Mouse (Mus musculus): Measurements from ENCODE around the gene Cpa1. TPM values are rescaled to one million over a fixed set of nuclear protein-coding genes. Genes with fewer than 3 reads are reported as not detected.

The Cpa1 gene
- total and polyA plus RNA-seq, 3 experiments = not detected

DNA sequence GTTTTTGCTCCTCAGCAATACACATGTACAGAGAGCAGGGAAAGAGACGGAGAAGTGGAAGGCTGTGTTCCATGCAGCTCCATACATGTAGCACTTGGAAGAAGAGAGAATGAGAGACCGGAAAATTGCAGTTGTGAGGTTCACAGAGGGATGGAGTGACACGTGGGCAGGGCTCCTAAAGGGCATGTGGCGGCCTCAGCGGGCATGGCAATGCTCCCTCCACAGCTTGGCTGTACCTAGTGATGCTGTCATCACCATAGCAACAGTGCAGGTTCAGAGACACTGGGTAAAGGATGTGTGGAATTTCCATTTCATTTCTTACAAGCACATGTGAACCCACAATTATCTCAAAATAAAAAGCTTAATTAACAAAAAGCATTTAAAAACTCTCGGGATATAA, 39.5 kb downstream of the Cpa1 start:
- no peak for ATAC-seq (ENCODE audit: extremely low read depth, insufficient number of reproducible peaks, low FRiP score, poor library complexity, severe bottlenecking)
- DNase-seq (ENCODE audit: low spot score) = no peak
- no peaks in the 10 kb centered on the region for H3K9me3 ChIP-seq (replicated peaks)
- H3K4me3 ChIP-seq (ENCODE audit: low read depth, low read length) = no peak overlapping the region
- TF ChIP-seq GATA1 (IDR thresholded peaks at IDR 0.05; ENCODE audit: borderline replicate concordance, low read length) (no peak), GATA2 (IDR thresholded peaks at IDR 0.05; ENCODE audit: borderline replicate concordance, low read depth, low read length) (no peak), TAL1 (conservative IDR thresholded peaks at IDR 0.05; ENCODE audit: low read depth, low read length) (no peak), POLR2AphosphoS5 (IDR thresholded peaks at IDR 0.05; ENCODE audit: insufficient replicate concordance, low read depth, low read length) (no peak), CTCF (IDR thresholded peaks at IDR 0.05; ENCODE audit: low read depth, low read length) (no peak)
- peaks cover 12% of the 10 kb centered on the region for H3K4me1 ChIP-seq (ENCODE audit: insufficient read depth, low read depth, low read length)
- H3K27me3 ChIP-seq (ENCODE audit: insufficient read depth, low read length) = no peaks in the 10 kb centered on the region
- H3K36me3 ChIP-seq (replicated peaks) = peaks cover 22% of the 10 kb centered on the region

GRCm38 (mm10) chr6:30679567-30679966, 40.5 kb downstream of the Cpa1 start:
- H3K4me1 ChIP-seq (ENCODE audit: insufficient read depth, low read depth, low read length) = peaks cover 9% of the 10 kb centered on the region
- H3K36me3 ChIP-seq (replicated peaks) = peaks cover 22% of the 10 kb centered on the region
- no peak for ATAC-seq (ENCODE audit: extremely low read depth, insufficient number of reproducible peaks, low FRiP score, poor library complexity, severe bottlenecking)
- no peaks in the 10 kb centered on the region for H3K9me3 ChIP-seq (replicated peaks)
- DNase-seq (ENCODE audit: low spot score) = no peak
- no peak overlapping the region for H3K4me3 ChIP-seq (ENCODE audit: low read depth, low read length)
- TF ChIP-seq POLR2AphosphoS5 (IDR thresholded peaks at IDR 0.05; ENCODE audit: insufficient replicate concordance, low read depth, low read length) (no peak), TAL1 (conservative IDR thresholded peaks at IDR 0.05; ENCODE audit: low read depth, low read length) (no peak), CTCF (IDR thresholded peaks at IDR 0.05; ENCODE audit: low read depth, low read length) (no peak), GATA1 (IDR thresholded peaks at IDR 0.05; ENCODE audit: borderline replicate concordance, low read length) (no peak), GATA2 (IDR thresholded peaks at IDR 0.05; ENCODE audit: borderline replicate concordance, low read depth, low read length) (no peak)
- H3K27me3 ChIP-seq (ENCODE audit: insufficient read depth, low read length) = no peaks in the 10 kb centered on the region

- no peaks in the 10 kb centered on the region for H3K9me3 ChIP-seq (replicated peaks)
Measured at GRCm38 (mm10) chr6:30680442-30680841, 41.4 kb downstream of the Cpa1 start.

DNA sequence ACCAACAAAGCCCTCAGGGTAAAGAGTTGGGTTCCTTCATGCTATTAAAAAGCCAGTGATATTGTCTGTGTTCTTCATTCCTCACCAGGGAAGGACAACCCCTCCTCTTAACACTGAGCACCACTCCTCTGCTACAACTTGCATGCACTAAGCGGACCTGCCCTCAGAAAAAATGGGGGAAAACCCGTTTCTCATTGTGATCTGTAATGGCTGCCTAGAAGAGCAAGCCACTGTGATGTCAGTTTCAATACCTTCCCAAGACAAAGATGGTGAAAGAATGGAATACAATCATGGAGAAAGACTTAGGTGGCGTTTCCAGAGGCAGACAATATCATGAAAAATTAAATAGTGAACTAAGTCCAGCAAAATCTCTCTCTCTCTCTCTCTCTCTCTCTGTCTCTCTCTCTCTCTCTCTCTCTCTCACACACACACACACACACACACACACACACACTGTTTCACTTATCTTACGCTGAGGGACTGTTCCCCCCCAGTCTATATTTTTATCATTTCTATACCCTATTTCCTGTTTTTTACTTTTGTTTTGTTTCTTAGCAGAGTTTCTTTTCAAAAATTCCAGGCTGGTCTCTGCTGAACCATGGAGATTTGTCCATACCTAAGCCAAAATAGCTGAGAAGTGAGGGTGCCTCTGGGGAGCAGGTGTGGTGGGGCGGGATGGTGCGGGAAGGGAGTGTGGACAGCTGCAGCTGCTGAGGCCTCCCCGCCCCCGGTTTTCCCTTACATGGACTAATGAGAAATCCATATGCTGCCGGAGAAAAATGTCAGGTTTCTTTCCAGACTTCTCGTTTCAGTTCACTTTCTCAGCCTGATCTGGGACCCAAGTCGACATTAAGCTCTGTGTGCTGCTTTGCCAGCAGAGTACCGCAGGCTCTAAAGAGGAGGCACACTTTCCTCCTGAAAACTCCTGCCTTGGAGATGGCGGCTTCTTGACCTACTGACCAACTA, 43.2 kb downstream of the Cpa1 start:
- Histone ChIP-seq H3K4me3 (ENCODE audit: low read depth, low read length) (no peak overlapping the region; the same call in 1 of the 2 replicates), H3K36me3 (replicated peaks) (peaks cover 19% of the 10 kb centered on the region), H3K9me3 (replicated peaks) (no peaks in the 10 kb centered on the region), H3K27me3 (ENCODE audit: insufficient read depth, low read length) (no peaks in the 10 kb centered on the region), H3K4me1 (ENCODE audit: insufficient read depth, low read depth, low read length) (peaks cover 9% of the 10 kb centered on the region)
- TF ChIP-seq CTCF (IDR thresholded peaks at IDR 0.05; ENCODE audit: low read depth, low read length) (no peak), GATA2 (IDR thresholded peaks at IDR 0.05; ENCODE audit: borderline replicate concordance, low read depth, low read length) (no peak), TAL1 (conservative IDR thresholded peaks at IDR 0.05; ENCODE audit: low read depth, low read length) (no peak), POLR2AphosphoS5 (IDR thresholded peaks at IDR 0.05; ENCODE audit: insufficient replicate concordance, low read depth, low read length) (no peak), GATA1 (IDR thresholded peaks at IDR 0.05; ENCODE audit: borderline replicate concordance, low read length) (no peak)
- DNase-seq (ENCODE audit: low spot score) (no peak), ATAC-seq (ENCODE audit: extremely low read depth, insufficient number of reproducible peaks, low FRiP score, poor library complexity, severe bottlenecking) (no peak; the same call in 1 of the 2 replicates)

More at GRCm38 (mm10) chr6:30680442-30680841, 41.4 kb downstream of the Cpa1 start:
- no peak overlapping the region for H3K4me3 ChIP-seq (ENCODE audit: low read depth, low read length)
- TF ChIP-seq TAL1 (conservative IDR thresholded peaks at IDR 0.05; ENCODE audit: low read depth, low read length) (no peak), CTCF (IDR thresholded peaks at IDR 0.05; ENCODE audit: low read depth, low read length) (no peak), GATA1 (IDR thresholded peaks at IDR 0.05; ENCODE audit: borderline replicate concordance, low read length) (no peak), GATA2 (IDR thresholded peaks at IDR 0.05; ENCODE audit: borderline replicate concordance, low read depth, low read length) (no peak), POLR2AphosphoS5 (IDR thresholded peaks at IDR 0.05; ENCODE audit: insufficient replicate concordance, low read depth, low read length) (no peak)
- peaks cover 20% of the 10 kb centered on the region for H3K36me3 ChIP-seq (replicated peaks)
- H3K27me3 ChIP-seq (ENCODE audit: insufficient read depth, low read length) = no peaks in the 10 kb centered on the region
- no peak for DNase-seq (ENCODE audit: low spot score)
- ATAC-seq (ENCODE audit: extremely low read depth, insufficient number of reproducible peaks, low FRiP score, poor library complexity, severe bottlenecking) = no peak
- peaks cover 9% of the 10 kb centered on the region for H3K4me1 ChIP-seq (ENCODE audit: insufficient read depth, low read depth, low read length)

DNA sequence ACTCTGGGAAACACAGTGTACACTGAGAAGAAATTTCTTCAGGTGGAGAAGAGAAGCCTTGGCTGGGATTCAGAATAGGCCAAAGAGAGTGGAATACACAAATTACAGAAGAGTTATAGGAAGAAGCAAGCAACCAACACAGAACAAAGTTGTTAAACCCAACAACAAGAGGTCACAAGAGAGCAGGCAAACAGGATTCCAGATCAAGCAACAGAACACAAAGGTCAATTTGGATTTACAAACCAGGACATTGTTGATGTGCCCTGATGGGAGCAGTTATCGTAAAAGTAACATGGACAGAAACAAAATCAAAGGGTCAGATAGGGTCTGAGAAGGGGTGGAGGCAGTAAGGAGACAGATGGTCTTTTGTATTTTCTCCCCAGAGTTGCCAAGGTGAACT, 45.6 kb downstream of the Cpa1 start:
- peaks cover 15% of the 10 kb centered on the region for H3K36me3 ChIP-seq (replicated peaks)
- DNase-seq (ENCODE audit: low spot score) (no peak), ATAC-seq (ENCODE audit: extremely low read depth, insufficient number of reproducible peaks, low FRiP score, poor library complexity, severe bottlenecking) (no peak)
- H3K9me3 ChIP-seq (replicated peaks) = no peaks in the 10 kb centered on the region
- H3K27me3 ChIP-seq (ENCODE audit: insufficient read depth, low read length) = no peaks in the 10 kb centered on the region
- H3K4me1 ChIP-seq (ENCODE audit: insufficient read depth, low read depth, low read length) = peaks cover 9% of the 10 kb centered on the region
- TF ChIP-seq GATA2 (IDR thresholded peaks at IDR 0.05; ENCODE audit: borderline replicate concordance, low read depth, low read length) (no peak), TAL1 (conservative IDR thresholded peaks at IDR 0.05; ENCODE audit: low read depth, low read length) (no peak), POLR2AphosphoS5 (IDR thresholded peaks at IDR 0.05; ENCODE audit: insufficient replicate concordance, low read depth, low read length) (no peak), GATA1 (IDR thresholded peaks at IDR 0.05; ENCODE audit: borderline replicate concordance, low read length) (no peak), CTCF (IDR thresholded peaks at IDR 0.05; ENCODE audit: low read depth, low read length) (no peak)
- no peak overlapping the region for H3K4me3 ChIP-seq (ENCODE audit: low read depth, low read length)

- DNase-seq (ENCODE audit: low spot score) (no peak), ATAC-seq (ENCODE audit: extremely low read depth, insufficient number of reproducible peaks, low FRiP score, poor library complexity, severe bottlenecking) (no peak)
- no peak overlapping the region for H3K4me3 ChIP-seq (ENCODE audit: low read depth, low read length)
- no peaks in the 10 kb centered on the region for H3K9me3 ChIP-seq (replicated peaks)
- H3K27me3 ChIP-seq (ENCODE audit: insufficient read depth, low read length) = no peaks in the 10 kb centered on the region
- H3K36me3 ChIP-seq (replicated peaks) = peaks cover 14% of the 10 kb centered on the region
- TF ChIP-seq GATA2 (IDR thresholded peaks at IDR 0.05; ENCODE audit: borderline replicate concordance, low read depth, low read length) (no peak), CTCF (IDR thresholded peaks at IDR 0.05; ENCODE audit: low read depth, low read length) (no peak), TAL1 (conservative IDR thresholded peaks at IDR 0.05; ENCODE audit: low read depth, low read length) (no peak)
- peaks cover 9% of the 10 kb centered on the region for H3K4me1 ChIP-seq (ENCODE audit: insufficient read depth, low read depth, low read length)
Measured at GRCm38 (mm10) chr6:30687198-30687597, 48.2 kb downstream of the Cpa1 start.

All from G1E (cell line).